Comparison of ENCODE assay signal across 9 mouse cellular contexts in genomic region chr2:94407441-94407840, GRCm38 (mm10). TPM values are rescaled to one million over a fixed set of nuclear protein-coding genes. Genes with fewer than 3 reads are reported as not detected.
DNase-seq lines count a peak whose midpoint lies in the region; ATAC-seq and TF ChIP-seq lines count a peak whose summit lies in the region.
"Had no signal": no experiment of that assay in that cellular context is flagged by ENCODE, and none has a peak within 500 bp of the region (broad histone marks: within the 10 kb centered on the region; RNA-seq: fewer than 3 reads in every experiment).

No protein-coding gene starts in this region.

- peak overlapping the region; percentile 78 for H3K9ac ChIP-seq in kidney, embryonic 16.5 days (replicated peaks; ENCODE audit: low read length)
- no peak overlapping the region for H3K9ac ChIP-seq in hindbrain, embryonic 15.5 days
- peak overlapping the region; percentile 85; the same call in 1 of the 2 replicates for H3K9ac ChIP-seq in midbrain, embryonic 15.5 days

- H3K4me3 ChIP-seq in kidney, embryonic 16.5 days (ENCODE audit: low read length), result peak overlapping the region; percentile 98
- H3K4me3 ChIP-seq in cortical plate, adult 2 months (ENCODE audit: insufficient read depth, low read length), result peak overlapping the region; percentile 80
- H3K4me3 ChIP-seq in hindbrain, embryonic 15.5 days, result peak overlapping the region; percentile 86
- H3K4me3 ChIP-seq in midbrain, embryonic 15.5 days, result peak overlapping the region; percentile 82

- no peaks in the 10 kb centered on the region for H3K9me3 ChIP-seq in kidney, embryonic 16.5 days (ENCODE audit: low read length)
- no peaks in the 10 kb centered on the region for H3K9me3 ChIP-seq in hindbrain, embryonic 15.5 days
- no peaks in the 10 kb centered on the region for H3K9me3 ChIP-seq in midbrain, embryonic 15.5 days

- 24% methylated on average over 3 of the region's 3 CpGs for WGBS in kidney, embryonic 16.5 days
- 30% methylated on average over 3 of the region's 3 CpGs for WGBS in hindbrain, embryonic 15.5 days
- WGBS in midbrain, embryonic 15.5 days, result 42% methylated on average over 3 of the region's 3 CpGs

- no peak overlapping the region for H3K27ac ChIP-seq in kidney, embryonic 16.5 days (ENCODE audit: low read length)
- H3K27ac ChIP-seq in cortical plate, adult 2 months (ENCODE audit: insufficient read depth, low read length), result no peak overlapping the region
- no peak overlapping the region for H3K27ac ChIP-seq in hindbrain, embryonic 15.5 days (replicated peaks)
- H3K27ac ChIP-seq in midbrain, embryonic 15.5 days, result no peak overlapping the region

- no peak for TF ChIP-seq POLR2A in cortical plate, adult 2 months (IDR thresholded peaks at IDR 0.05; ENCODE audit: extremely low read depth, insufficient read depth, low read length)

- ATAC-seq in kidney, embryonic 16.5 days (ENCODE audit: low FRiP score, low TSS enrichment), result no peak
- ATAC-seq in hindbrain, embryonic 15.5 days (ENCODE audit: low FRiP score, low read depth), result no peak
- no peak for ATAC-seq in midbrain, embryonic 15.5 days (replicated peaks)

- H3K4me1 ChIP-seq in kidney, embryonic 16.5 days (ENCODE audit: insufficient read depth, low read length), result peaks cover 19% of the 10 kb centered on the region
- H3K4me1 ChIP-seq in cortical plate, adult 2 months (ENCODE audit: control insufficient read depth, insufficient read depth, low read length), result peaks cover 1% of the 10 kb centered on the region; the same call in 1 of the 2 replicates
- H3K4me1 ChIP-seq in hindbrain, embryonic 15.5 days (replicated peaks), result peaks cover 43% of the 10 kb centered on the region
- H3K4me1 ChIP-seq in midbrain, embryonic 15.5 days, result peaks cover 26% of the 10 kb centered on the region

- H3K4me2 ChIP-seq in kidney, embryonic 16.5 days (replicated peaks; ENCODE audit: low read depth, low read length), result peak overlapping the region; percentile 94
- H3K4me2 ChIP-seq in hindbrain, embryonic 15.5 days, result peak overlapping the region; percentile 71
- H3K4me2 ChIP-seq in midbrain, embryonic 15.5 days, result peak overlapping the region; percentile 85

- no peak for TF ChIP-seq CTCF in cortical plate, adult 2 months (IDR thresholded peaks at IDR 0.05; ENCODE audit: extremely low read depth, insufficient read depth, low read length)

- peaks cover 10% of the 10 kb centered on the region for H3K36me3 ChIP-seq in kidney, embryonic 16.5 days (ENCODE audit: insufficient read depth, low read length)
- H3K36me3 ChIP-seq in hindbrain, embryonic 15.5 days, result peaks cover 12% of the 10 kb centered on the region
- H3K36me3 ChIP-seq in midbrain, embryonic 15.5 days (replicated peaks), result no peaks in the 10 kb centered on the region

- DNase-seq in kidney, postnatal 14 days, result no peak
- DNase-seq in urinary bladder, postnatal 14 days (ENCODE audit: low spot score), result no peak
- DNase-seq in layer of hippocampus, adult 11-12 months (ENCODE audit: low spot score), result no peak
- no peak for DNase-seq in kidney, adult 18-20 months
- DNase-seq: gastrocnemius, postnatal 14 days had no signal

- no peaks in the 10 kb centered on the region for H3K27me3 ChIP-seq in kidney, embryonic 16.5 days (ENCODE audit: insufficient read depth, low read length)
- no peaks in the 10 kb centered on the region for H3K27me3 ChIP-seq in hindbrain, embryonic 15.5 days
- no peaks in the 10 kb centered on the region for H3K27me3 ChIP-seq in midbrain, embryonic 15.5 days (replicated peaks)

RNA-seq across cellular contexts. Expression of gene Ttc17, which starts 1.0 kb away (rescaled TPM):
- polyA plus RNA-seq in kidney, embryonic 16.5 days (2015; fragmentation: Nextera tagmentation; extraction: Ambion mirVana), result 17.4 and 18.6 TPM in 2 replicates
- 28.2 and 29.8 TPM in 2 replicates for polyA plus RNA-seq in cortical plate, adult 2 months (2012; rRNA removed)
- 24.5 and 26.0 TPM in 2 replicates for polyA plus RNA-seq in hindbrain, embryonic 15.5 days (2015; fragmentation: Nextera tagmentation; extraction: Ambion mirVana)
- 24.6 and 26.5 TPM in 2 replicates for polyA plus RNA-seq in midbrain, embryonic 15.5 days (2015; fragmentation: Nextera tagmentation; extraction: Ambion mirVana)

RNA-seq across cellular contexts. Expression of gene Api5, which starts 30.5 kb away (rescaled TPM):
- 163 and 172 TPM in 2 replicates for polyA plus RNA-seq in kidney, embryonic 16.5 days (2015; fragmentation: Nextera tagmentation; extraction: Ambion mirVana)
- 45.8 and 46.2 TPM in 2 replicates for polyA plus RNA-seq in cortical plate, adult 2 months (2012; rRNA removed)
- polyA plus RNA-seq in hindbrain, embryonic 15.5 days (2015; fragmentation: Nextera tagmentation; extraction: Ambion mirVana), result 94.4 and 95.6 TPM in 2 replicates
- 98.1 and 104 TPM in 2 replicates for polyA plus RNA-seq in midbrain, embryonic 15.5 days (2015; fragmentation: Nextera tagmentation; extraction: Ambion mirVana)
